Mouse (Mus musculus) heart, postnatal 0 days (tissue): Measurements from ENCODE around the gene Tm4sf19.

Source experiments
- CTCF ChIP-seq: IDR thresholded peaks from 2 replicates; pipeline ENCODE4 v1.5.1; 2016; ENCODE audit warnings: antibody characterized with exemption, control low read depth, low read depth
- EP300 ChIP-seq: IDR thresholded peaks from 2 replicates; pipeline ENCODE4 v1.6.1; 2016; ENCODE audit warnings: antibody characterized with exemption, low read depth

- TF ChIP-seq CTCF (no peak), EP300 (no peak)
Observed at GRCm38 (mm10) chr16:32436657-32437056, 36.4 kb downstream of the Tm4sf19 start.
